Mouse (Mus musculus): ENCODE results near the gene Pkd1l2.

- TF ChIP-seq CTCF (IDR thresholded peaks at IDR 0.05; ENCODE audit: low read depth) = peak; percentile 45
- TF ChIP-seq EP300 (IDR thresholded peaks at IDR 0.05; ENCODE audit: low read depth) = no peak
Observed at GRCm38 (mm10) chr8:117049444-117049843, 32.8 kb downstream of the Pkd1l2 start.
